Mouse (Mus musculus): Measurements from ENCODE around the gene Cideb. TPM values are rescaled to one million over a fixed set of nuclear protein-coding genes. Genes with fewer than 3 reads are reported as not detected.

The Cideb gene
- total RNA-seq, 1 experiment from 2014 or later: not detected

Other genes with a start within 250 kb of the Cideb start
- gene Cpne6, start 248.0 kb downstream of the Cideb start, total RNA-seq (2017): not detected in 2 replicates
- gene Nrl, start 233.5 kb downstream of the Cideb start, total RNA-seq (2017): 0.12 TPM in 1 of 2 replicates, not detected in the other
- gene Pck2, start 218.2 kb downstream of the Cideb start, total RNA-seq (2017): 38.6 and 38.8 TPM in 2 replicates
- gene Dcaf11, start 198.5 kb downstream of the Cideb start, total RNA-seq (2017): 82.2 and 98.6 TPM in 2 replicates
- gene A730061H03Rik, start 198.1 kb downstream of the Cideb start, total RNA-seq (2017): 6.9 and 9.1 TPM in 2 replicates
- gene Fitm1, start 182.8 kb downstream of the Cideb start, total RNA-seq (2017): not detected in 2 replicates
- 254 and 295 TPM in 2 replicates for gene Psme1, start 180.3 kb downstream of the Cideb start, total RNA-seq (2017)
- gene Emc9, start 173.2 kb downstream of the Cideb start, total RNA-seq (2017): 5.0 TPM in 2 replicates
- 164 and 175 TPM in 2 replicates for gene Psme2, start 167.3 kb downstream of the Cideb start, total RNA-seq (2017)
- gene Rnf31, start 166.8 kb downstream of the Cideb start, total RNA-seq (2017): 73.4 and 82.3 TPM in 2 replicates
- 163 and 164 TPM in 2 replicates for gene Irf9, start 154.9 kb downstream of the Cideb start, total RNA-seq (2017)
- gene Rec8, start 140.4 kb downstream of the Cideb start, total RNA-seq (2017): not detected in 2 replicates
- 4.2 and 11.3 TPM in 2 replicates for gene Ipo4, start 122.5 kb downstream of the Cideb start, total RNA-seq (2017)
- 2.1 and 2.8 TPM in 2 replicates for gene Gm49378, start 120.6 kb downstream of the Cideb start, total RNA-seq (2017)
- gene Tm9sf1, start 114.7 kb downstream of the Cideb start, total RNA-seq (2017): 40.7 and 42.5 TPM in 2 replicates
- 0.98 and 2.1 TPM in 2 replicates for gene Tssk4, start 108.3 kb downstream of the Cideb start, total RNA-seq (2017)
- gene Mdp1, start 98.0 kb downstream of the Cideb start, total RNA-seq (2017): 40.6 and 42.1 TPM in 2 replicates
- 27.5 and 44.8 TPM in 2 replicates for gene Gmpr2, start 86.5 kb downstream of the Cideb start, total RNA-seq (2017)
- 158 and 211 TPM in 2 replicates for gene Nedd8, start 86.3 kb downstream of the Cideb start, total RNA-seq (2017)
- gene Tinf2, start 76.6 kb downstream of the Cideb start, total RNA-seq (2017): 64.8 and 68.2 TPM in 2 replicates
- 6.9 and 9.5 TPM in 2 replicates for gene Tgm1, start 44.5 kb downstream of the Cideb start, total RNA-seq (2017)
- gene Rabggta, start 36.2 kb downstream of the Cideb start, total RNA-seq (2017): 27.2 and 36.8 TPM in 2 replicates
- 20.4 and 28.0 TPM in 2 replicates for gene Dhrs1, start 12.8 kb downstream of the Cideb start, total RNA-seq (2017)
- 12.1 and 15.8 TPM in 2 replicates for gene Nop9, start 12.8 kb downstream of the Cideb start, total RNA-seq (2017)
- gene Ltb4r2, start 3.0 kb upstream of the Cideb start, total RNA-seq (2017): 0.25 and 0.81 TPM in 2 replicates
- 12.9 and 14.6 TPM in 2 replicates for gene Ltb4r1, start 7.5 kb upstream of the Cideb start, total RNA-seq (2017)
- 0.49 TPM in 1 of 2 replicates, not detected in the other for gene Adcy4, start 25.6 kb upstream of the Cideb start, total RNA-seq (2017)
- 17.3 and 30.9 TPM in 2 replicates for gene Ripk3, start 30.4 kb upstream of the Cideb start, total RNA-seq (2017)
- gene Nfatc4, start 64.7 kb upstream of the Cideb start, total RNA-seq (2017): not detected in 2 replicates
- gene Nynrin, start 95.6 kb upstream of the Cideb start, total RNA-seq (2017): 0.23 and 0.25 TPM in 2 replicates
- gene Cbln3, start 125.9 kb upstream of the Cideb start, total RNA-seq (2017): 0.37 TPM in 1 of 2 replicates, not detected in the other
- gene Khnyn, start 126.5 kb upstream of the Cideb start, total RNA-seq (2017): 157 and 158 TPM in 2 replicates
- gene Sdr39u1, start 141.8 kb upstream of the Cideb start, total RNA-seq (2017): 9.7 and 16.3 TPM in 2 replicates
- 0.37 and 2.1 TPM in 2 replicates for gene Cma1, start 186.2 kb upstream of the Cideb start, total RNA-seq (2017)
- gene Cma2, start 192.5 kb upstream of the Cideb start, total RNA-seq (2017): not detected in 2 replicates